Mouse (Mus musculus) thymus, postnatal 36 days (tissue): ENCODE measurements around the gene Fcgrt.
"Not testable (repeated sequence)": the region's sequence is repeated elsewhere in the genome, so short reads cannot be mapped to it uniquely, and the experiment has no call there.

Source experiments
- DNase-seq, 2 experiments: peaks; one replicate each; pipeline ENCODE4 v3.0.0; 2022; ENCODE audit warnings: mixed read lengths in 2 of 2

Fcgrt gene

GRCm38 (mm10) chr7:45129776-45130512, 26.3 kb upstream of the Fcgrt start:
- DNase-seq, result peak in 1 of 2 experiments; percentile 27

- DNase-seq, result no peak
These were observed 25.7 kb upstream of the Fcgrt start for GRCm38 (mm10) chr7:45129318-45129717.

DNA sequence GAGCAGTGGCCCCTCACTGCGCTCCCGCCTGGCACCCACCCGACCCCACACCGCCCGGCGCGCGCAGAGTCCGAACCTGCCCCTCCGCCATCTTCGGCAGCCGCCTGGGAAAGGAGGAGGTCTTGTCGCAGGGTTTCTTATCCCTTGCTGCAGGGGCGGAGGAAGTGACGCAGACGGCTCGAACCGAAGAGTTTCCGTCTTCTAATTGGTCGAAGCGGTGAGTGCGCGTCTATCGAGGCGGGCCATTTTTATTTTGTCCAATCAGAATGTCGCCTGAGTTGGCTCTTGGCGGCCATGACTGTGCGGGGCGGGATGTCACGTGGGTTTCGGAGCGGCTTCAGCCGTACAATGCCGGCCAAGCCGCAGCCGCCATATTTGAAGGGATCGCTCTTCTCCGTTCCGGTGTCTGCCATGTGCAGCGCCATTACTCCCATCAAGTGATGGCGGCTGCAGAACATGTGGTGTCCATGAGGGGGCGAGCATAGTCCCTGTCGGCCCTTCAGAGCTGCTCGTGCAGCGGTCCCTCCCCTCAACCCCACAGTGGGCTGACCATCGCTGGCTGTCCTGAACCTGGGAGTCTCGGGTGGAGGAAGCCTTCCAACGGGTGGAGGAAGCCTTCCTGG, 25.1 kb upstream of the Fcgrt start, which contains the start of gene Rpl13a:
Rpl13a (minus strand) TSS at position 138 of the 623 bp plus-strand sequence.
- peak; percentile 95 to 98 for DNase-seq

DNA sequence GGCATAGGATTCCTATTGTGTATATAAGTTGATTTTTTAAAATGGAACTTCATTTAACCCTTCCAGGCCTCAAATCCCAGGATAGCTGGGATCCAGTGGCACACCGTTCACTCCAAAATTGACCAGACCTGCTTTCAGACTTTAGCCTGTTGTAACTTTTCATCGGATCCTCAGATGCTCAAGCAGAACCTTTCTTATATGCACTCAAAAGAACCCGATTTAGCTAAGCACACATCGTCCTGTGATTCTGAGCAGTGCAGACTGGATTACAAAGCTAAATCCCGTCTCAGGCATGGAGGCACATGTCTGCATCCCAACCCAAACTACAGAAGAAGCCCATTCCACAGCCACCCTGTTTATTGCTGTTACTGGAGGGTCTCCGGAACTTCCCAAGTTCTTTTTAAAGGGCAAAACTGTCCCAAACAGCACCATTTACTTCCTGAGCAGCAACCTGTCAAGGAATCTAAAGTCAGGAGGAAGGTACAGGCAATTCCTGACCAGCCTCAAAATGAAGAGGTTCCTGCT, 24.1 kb upstream of the Fcgrt start:
- no peak for DNase-seq

GRCm38 (mm10) chr7:45126844-45127699, 23.4 kb upstream of the Fcgrt start:
- peak in 1 of 2 experiments; percentile 34 for DNase-seq

GRCm38 (mm10) chr7:45126147-45126843, 22.6 kb upstream of the Fcgrt start:
- DNase-seq, result peak in 1 of 2 experiments; percentile 30

GRCm38 (mm10) chr7:45125649-45126048, 22.0 kb upstream of the Fcgrt start:
- DNase-seq, result not testable (repeated sequence)

- DNase-seq, result no peak
These were observed 21.5 kb upstream of the Fcgrt start for GRCm38 (mm10) chr7:45125144-45125600.

- DNase-seq, result peak; percentile 96 to 99
These were observed 20.8 kb upstream of the Fcgrt start, which contains the start of gene Rps11 for GRCm38 (mm10) chr7:45124224-45125143. Gene Rps11, minus strand, starts transcription at chr7:45124439.

- DNase-seq, result peak in 1 of 2 experiments; percentile 59
These were observed 19.5 kb upstream of the Fcgrt start for GRCm38 (mm10) chr7:45123186-45123570.

- no peak for DNase-seq
These were observed 19.0 kb upstream of the Fcgrt start for GRCm38 (mm10) chr7:45122561-45123185.

DNA sequence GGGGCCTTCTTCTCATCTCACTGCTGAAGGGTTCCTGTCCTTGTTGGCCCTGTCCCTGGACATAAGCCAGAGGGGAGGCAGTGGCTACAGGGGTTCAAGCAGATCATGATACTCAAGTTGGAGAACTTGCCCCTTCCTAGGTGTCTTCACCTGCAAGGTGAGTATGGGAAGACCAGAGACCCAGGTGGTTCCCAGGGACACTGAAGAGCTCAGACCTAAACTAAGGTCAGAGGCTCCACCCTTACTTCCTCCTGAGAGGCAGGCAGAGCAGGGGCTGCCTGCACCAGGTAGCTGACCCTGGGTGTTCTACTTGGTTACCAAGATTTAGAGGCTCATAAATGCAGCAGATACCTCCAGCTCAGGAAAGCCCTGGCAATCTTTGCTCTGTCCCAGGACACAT, 18.3 kb upstream of the Fcgrt start:
- DNase-seq, result no peak

- peak; percentile 85 to 92 for DNase-seq
These were observed 17.8 kb upstream of the Fcgrt start for GRCm38 (mm10) chr7:45121404-45121803.

- no peak for DNase-seq
These were observed 16.4 kb upstream of the Fcgrt start for GRCm38 (mm10) chr7:45119780-45120709.

GRCm38 (mm10) chr7:45118336-45118735, 14.7 kb upstream of the Fcgrt start:
- DNase-seq, result no peak

- no peak for DNase-seq
These were observed 13.9 kb upstream of the Fcgrt start for GRCm38 (mm10) chr7:45117566-45117965.

GRCm38 (mm10) chr7:45113476-45113875, 9.8 kb upstream of the Fcgrt start:
- no peak for DNase-seq

- DNase-seq, result no peak
These were observed 8.9 kb upstream of the Fcgrt start for GRCm38 (mm10) chr7:45112529-45112928.

GRCm38 (mm10) chr7:45111940-45112339, 8.3 kb upstream of the Fcgrt start:
- DNase-seq, result no peak
